ENCODE assay signal across 21 mouse cellular contexts in genomic region chr10:94981466-94982138, GRCm38 (mm10). TPM values are rescaled to one million over a fixed set of nuclear protein-coding genes. Genes with fewer than 3 reads are reported as not detected.
DNase-seq lines count a peak whose midpoint lies in the region; ATAC-seq lines count a peak whose summit lies in the region.
"Had no signal": no experiment of that assay in that cellular context is flagged by ENCODE, and none has a peak within 500 bp of the region (broad histone marks: within the 10 kb centered on the region; RNA-seq: fewer than 3 reads in every experiment).

No protein-coding gene starts in this region.

- H3K4me2 ChIP-seq in heart, embryonic 12.5 days: 0 out of 2 replicates have a peak overlapping the region, but pooled peaks have one; percentile 12
- H3K4me2 ChIP-seq in midbrain, embryonic 13.5 days (replicated peaks): peak overlapping the region; percentile 32
- peak overlapping the region; percentile 36 for H3K4me2 ChIP-seq in hindbrain, embryonic 15.5 days
- H3K4me2 ChIP-seq in neural tube, embryonic 13.5 days: peak overlapping the region; percentile 22; the same call in 1 of the 2 replicates
- H3K4me2 ChIP-seq: liver, embryonic 11.5 days had no signal

- DNase-seq in heart, postnatal 36 days: no peak
- no peak for DNase-seq in midbrain, embryonic 10.5 days (ENCODE audit: low spot score)
- DNase-seq in right cerebral cortex, postnatal 14 days: no peak
- DNase-seq: adrenal gland, postnatal 25 days; B cell, adult 2 months; cerebellum, adult 18-20 months; cerebellum, postnatal 25 days; gastrocnemius, postnatal 25 days; heart, postnatal 14 days; kidney, adult 9 months; left cerebral cortex, postnatal 4 days; lung, adult 18-20 months; lung, postnatal 36 days; thymus, postnatal 36 days had no signal

- no peaks in the 10 kb centered on the region for H3K27me3 ChIP-seq in heart, embryonic 12.5 days (replicated peaks)
- no peaks in the 10 kb centered on the region for H3K27me3 ChIP-seq in midbrain, embryonic 13.5 days
- no peaks in the 10 kb centered on the region for H3K27me3 ChIP-seq in midbrain, embryonic 10.5 days (ENCODE audit: low read depth, poor library complexity, severe bottlenecking)
- H3K27me3 ChIP-seq in hindbrain, embryonic 15.5 days: no peaks in the 10 kb centered on the region
- no peaks in the 10 kb centered on the region for H3K27me3 ChIP-seq in neural tube, embryonic 13.5 days

- 45% methylated on average over 12 of the region's 12 CpGs for WGBS in heart, embryonic 12.5 days
- 19% methylated on average over 12 of the region's 12 CpGs for WGBS in midbrain, embryonic 13.5 days
- WGBS in midbrain, embryonic 10.5 days: 73% methylated on average over 12 of the region's 12 CpGs
- 10% methylated on average over 12 of the region's 12 CpGs for WGBS in hindbrain, embryonic 15.5 days
- 28% methylated on average over 12 of the region's 12 CpGs for WGBS in neural tube, embryonic 13.5 days

- H3K9me3 ChIP-seq in heart, embryonic 12.5 days (replicated peaks): peaks cover 11% of the 10 kb centered on the region
- H3K9me3 ChIP-seq in midbrain, embryonic 13.5 days: no peaks in the 10 kb centered on the region
- H3K9me3 ChIP-seq in midbrain, embryonic 10.5 days (replicated peaks): peaks cover 10% of the 10 kb centered on the region
- no peaks in the 10 kb centered on the region for H3K9me3 ChIP-seq in hindbrain, embryonic 15.5 days
- H3K9me3 ChIP-seq in neural tube, embryonic 13.5 days: no peaks in the 10 kb centered on the region

- peaks cover 6% of the 10 kb centered on the region; the same call in 1 of the 2 replicates for H3K4me1 ChIP-seq in heart, embryonic 12.5 days (replicated peaks)
- peaks cover 34% of the 10 kb centered on the region for H3K4me1 ChIP-seq in midbrain, embryonic 13.5 days (replicated peaks)
- H3K4me1 ChIP-seq in midbrain, embryonic 10.5 days: peaks cover 29% of the 10 kb centered on the region
- peaks cover 20% of the 10 kb centered on the region for H3K4me1 ChIP-seq in hindbrain, embryonic 15.5 days (replicated peaks)
- H3K4me1 ChIP-seq in neural tube, embryonic 13.5 days (replicated peaks): peaks cover 26% of the 10 kb centered on the region

- no peak overlapping the region for H3K4me3 ChIP-seq in heart, embryonic 12.5 days
- no peak overlapping the region for H3K4me3 ChIP-seq in midbrain, embryonic 13.5 days (replicated peaks)
- H3K4me3 ChIP-seq in midbrain, embryonic 10.5 days: no peak overlapping the region
- no peak overlapping the region for H3K4me3 ChIP-seq in hindbrain, embryonic 15.5 days
- no peak overlapping the region for H3K4me3 ChIP-seq in neural tube, embryonic 13.5 days
- H3K4me3 ChIP-seq: left cerebral cortex, adult 2 months had no signal

- no peak overlapping the region for H3K9ac ChIP-seq in heart, embryonic 12.5 days
- no peak overlapping the region for H3K9ac ChIP-seq in midbrain, embryonic 13.5 days (replicated peaks)
- no peak overlapping the region for H3K9ac ChIP-seq in hindbrain, embryonic 15.5 days
- H3K9ac ChIP-seq in neural tube, embryonic 13.5 days: no peak overlapping the region

- no peaks in the 10 kb centered on the region for H3K36me3 ChIP-seq in heart, embryonic 12.5 days
- no peaks in the 10 kb centered on the region for H3K36me3 ChIP-seq in midbrain, embryonic 13.5 days
- no peaks in the 10 kb centered on the region for H3K36me3 ChIP-seq in midbrain, embryonic 10.5 days
- no peaks in the 10 kb centered on the region for H3K36me3 ChIP-seq in hindbrain, embryonic 15.5 days
- no peaks in the 10 kb centered on the region for H3K36me3 ChIP-seq in neural tube, embryonic 13.5 days

- H3K27ac ChIP-seq in heart, embryonic 12.5 days (ENCODE audit: poor library complexity, severe bottlenecking): no peak overlapping the region
- peak overlapping the region; percentile 68; the same call in 1 of the 2 replicates for H3K27ac ChIP-seq in midbrain, embryonic 13.5 days
- no peak overlapping the region for H3K27ac ChIP-seq in midbrain, embryonic 10.5 days (replicated peaks)
- 0 out of 2 replicates have a peak overlapping the region, but pooled peaks have one; percentile 35 for H3K27ac ChIP-seq in hindbrain, embryonic 15.5 days (replicated peaks)
- H3K27ac ChIP-seq in neural tube, embryonic 13.5 days (replicated peaks): peak overlapping the region; percentile 38
- H3K27ac ChIP-seq: left cerebral cortex, adult 2 months had no signal

- ATAC-seq in heart, embryonic 12.5 days (ENCODE audit: insufficient number of reproducible peaks, low FRiP score): no peak
- peak; percentile 59 for ATAC-seq in midbrain, embryonic 13.5 days
- ATAC-seq in hindbrain, embryonic 15.5 days (ENCODE audit: low FRiP score, low read depth): 0 out of 2 replicates have a peak, but pooled peaks have one; percentile 24
- ATAC-seq in neural tube, embryonic 13.5 days (ENCODE audit: low read depth): no peak
- no peak for ATAC-seq in erythroblast, adult 5-6 weeks (replicated peaks; ENCODE audit: low FRiP score, poor library complexity, severe bottlenecking)

- intact Hi-C loops in heart, postnatal 36 days (cut with DNase I): no loop called here

RNA-seq across cellular contexts. Expression of gene Plxnc1, which starts 37.0 kb away (rescaled TPM):
- polyA plus RNA-seq in heart, embryonic 12.5 days (2016; fragmentation: Nextera tagmentation; extraction: Ambion mirVana): 6.7 and 8.5 TPM in 2 replicates
- total RNA-seq in heart, postnatal 36 days (2021): 1 to 10 TPM; 2.0 to 3.0 TPM
- 8.7 and 9.4 TPM in 2 replicates for polyA plus RNA-seq in midbrain, embryonic 13.5 days (2015; fragmentation: Nextera tagmentation; extraction: Ambion mirVana)
- 2.2 and 2.7 TPM in 2 replicates for polyA plus RNA-seq in midbrain, embryonic 10.5 days (2016; fragmentation: Nextera tagmentation; extraction: Ambion mirVana)
- polyA plus RNA-seq in hindbrain, embryonic 15.5 days (2015; fragmentation: Nextera tagmentation; extraction: Ambion mirVana): 12.5 and 13.1 TPM in 2 replicates
- polyA plus RNA-seq in neural tube, embryonic 13.5 days (2015; fragmentation: Nextera tagmentation; extraction: Ambion mirVana): 7.1 and 8.1 TPM in 2 replicates
- 16.9 and 19.0 TPM in 2 replicates for total RNA-seq in erythroblast, adult 5-6 weeks (2015; ENCODE audit: low replicate concordance)
- total RNA-seq in erythroblast, adult 5-6 weeks (2017; ENCODE audit: low replicate concordance): 18.7 and 40.6 TPM in 2 replicates

Comparison
In these comparisons a context has a peak if more than half of its experiments do, and no peak if none do; other contexts are left out.
1. H3K27ac ChIP-seq: peak in midbrain, embryonic 13.5 days (single experiment), hindbrain, embryonic 15.5 days (single experiment) and neural tube, embryonic 13.5 days (single experiment); none in heart, embryonic 12.5 days (single experiment) and midbrain, embryonic 10.5 days (single experiment).
2. ATAC-seq: peak in midbrain, embryonic 13.5 days (single experiment) and hindbrain, embryonic 15.5 days (single experiment); none in heart, embryonic 12.5 days (single experiment), neural tube, embryonic 13.5 days (single experiment) and erythroblast, adult 5-6 weeks (single experiment).
3. Peak in every context shown above with its lines, with median percentiles within 50 percentile points of each other: H3K4me2 ChIP-seq.